Mouse (Mus musculus) kidney, adult 18-20 months (tissue): ENCODE measurements at regions not wholly inside any gene's neighbourhood (a gene's known extent, or its start where the extent isn't known, plus 50 kb on each side); places are given as distances from the start of the nearest gene placed in this dataset.

ENCODE experiments used
- DNase-seq: peaks from one replicate; pipeline ENCODE4 v3.0.0; 2021

GRCm38 (mm10) chr10:122193343-122193742 is 96.2 kb upstream of the Rxylt1 start:
- no peak for DNase-seq

GRCm38 (mm10) chr10:122185152-122185745 is 88.1 kb upstream of the Rxylt1 start:
- DNase-seq = no peak

GRCm38 (mm10) chr10:122183025-122183424 is 85.9 kb upstream of the Rxylt1 start:
- DNase-seq = peak; percentile 21

GRCm38 (mm10) chr10:122149038-122149437 is 51.9 kb upstream of the Rxylt1 start:
- no peak for DNase-seq

GRCm38 (mm10) chr10:122148609-122149008 is 51.4 kb upstream of the Rxylt1 start:
- DNase-seq = no peak
